Mouse (Mus musculus): ENCODE measurements at regions not wholly inside any gene's neighbourhood (a gene's known extent, or its start where the extent isn't known, plus 50 kb on each side); places are given as distances from the start of the nearest gene placed in this dataset.

DNA sequence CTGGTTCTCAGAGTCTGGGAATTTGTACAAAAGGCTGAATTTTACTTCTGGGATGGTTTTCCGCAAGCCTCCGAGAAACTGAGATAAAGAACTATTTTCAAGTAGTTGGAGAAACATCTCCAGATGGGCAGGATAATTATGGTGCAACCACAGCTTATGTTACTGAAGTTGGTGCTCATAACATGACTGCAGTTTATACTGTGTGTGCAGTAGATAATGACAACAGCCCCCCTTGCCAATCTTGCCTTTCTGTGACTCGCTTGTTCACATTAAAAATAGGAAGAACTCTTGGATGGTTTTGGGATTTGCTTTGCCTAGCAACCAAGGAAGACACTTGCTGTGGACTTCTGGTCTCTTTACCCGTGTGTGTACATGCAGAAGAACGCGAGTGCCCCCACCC is 72.4 kb upstream of the Psmd7 start:
- H3K27ac ChIP-seq (ENCODE audit: low read length) = no peak overlapping the region
- 0 out of 2 replicates have a peak, but pooled peaks cover 4% of the 10 kb centered on the region for H3K4me1 ChIP-seq (ENCODE audit: control insufficient read depth, insufficient read depth, low read length)
- H3K36me3 ChIP-seq (ENCODE audit: control insufficient read depth, insufficient read depth, low read length) = no peaks in the 10 kb centered on the region
- no peaks in the 10 kb centered on the region; the same call in 1 of the 2 replicates for H3K9me3 ChIP-seq (replicated peaks; ENCODE audit: control insufficient read depth, low read length, poor library complexity, severe bottlenecking)
- ATAC-seq = no peak
- H3K4me2 ChIP-seq (ENCODE audit: low read length) = no peak overlapping the region
- no peaks in the 10 kb centered on the region for H3K27me3 ChIP-seq (ENCODE audit: control insufficient read depth, insufficient read depth, low read depth, low read length)
- H3K4me3 ChIP-seq (ENCODE audit: low read depth, low read length) = no peak overlapping the region
- 91% methylated on average over 6 of the region's 6 CpGs for WGBS
- no peak overlapping the region for H3K9ac ChIP-seq (ENCODE audit: low read depth, low read length)

- WGBS = 87% methylated on average over 5 of the region's 5 CpGs
- no peak overlapping the region for H3K4me2 ChIP-seq (ENCODE audit: low read length)
- no peaks in the 10 kb centered on the region for H3K27me3 ChIP-seq (ENCODE audit: control insufficient read depth, insufficient read depth, low read depth, low read length)
- no peak overlapping the region for H3K4me3 ChIP-seq (ENCODE audit: low read depth, low read length)
- no peak overlapping the region for H3K27ac ChIP-seq (ENCODE audit: low read length)
- peaks cover 3% of the 10 kb centered on the region; the same call in 1 of the 2 replicates for H3K4me1 ChIP-seq (ENCODE audit: control insufficient read depth, insufficient read depth, low read length)
- no peak for ATAC-seq
- H3K9me3 ChIP-seq (replicated peaks; ENCODE audit: control insufficient read depth, low read length, poor library complexity, severe bottlenecking) = no peaks in the 10 kb centered on the region
- H3K36me3 ChIP-seq (ENCODE audit: control insufficient read depth, insufficient read depth, low read length) = no peaks in the 10 kb centered on the region
- H3K9ac ChIP-seq (ENCODE audit: low read depth, low read length) = no peak overlapping the region
These were observed 81.3 kb upstream of the Psmd7 start for GRCm38 (mm10) chr8:107669608-107670007.

DNA sequence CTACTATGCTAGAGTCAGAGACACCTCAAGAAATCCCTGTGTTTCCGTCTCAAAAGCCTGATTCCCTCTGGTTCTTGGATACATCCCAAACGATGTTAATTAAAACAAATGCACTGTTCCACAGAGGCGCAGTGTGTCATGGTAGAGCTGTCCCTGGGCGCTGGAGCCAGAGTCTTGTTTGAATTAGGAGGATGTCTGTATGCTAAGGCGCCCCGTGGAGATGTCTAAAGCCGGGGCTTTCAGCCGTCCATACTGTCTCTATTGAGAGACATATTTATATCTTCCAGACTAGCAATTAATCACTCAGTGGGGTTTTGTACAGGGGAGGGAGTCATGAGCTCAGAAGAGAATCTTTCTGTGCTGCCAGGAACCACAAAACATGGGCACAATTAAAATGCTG is 83.2 kb upstream of the Psmd7 start:
- ATAC-seq = no peak
- Histone ChIP-seq H3K27me3 (ENCODE audit: control insufficient read depth, insufficient read depth, low read depth, low read length) (no peaks in the 10 kb centered on the region), H3K4me3 (ENCODE audit: low read depth, low read length) (no peak overlapping the region), H3K4me2 (ENCODE audit: low read length) (no peak overlapping the region), H3K36me3 (ENCODE audit: control insufficient read depth, insufficient read depth, low read length) (no peaks in the 10 kb centered on the region), H3K9me3 (replicated peaks; ENCODE audit: control insufficient read depth, low read length, poor library complexity, severe bottlenecking) (no peaks in the 10 kb centered on the region), H3K9ac (ENCODE audit: low read depth, low read length) (no peak overlapping the region), H3K4me1 (ENCODE audit: control insufficient read depth, insufficient read depth, low read length) (peaks cover 3% of the 10 kb centered on the region; the same call in 1 of the 2 replicates), H3K27ac (ENCODE audit: low read length) (no peak overlapping the region)
- 26% methylated on average over 8 of the region's 8 CpGs for WGBS

GRCm38 (mm10) chr8:107672691-107673090 is 84.4 kb upstream of the Psmd7 start:
- H3K36me3 ChIP-seq (ENCODE audit: control insufficient read depth, insufficient read depth, low read length) = no peaks in the 10 kb centered on the region
- no peaks in the 10 kb centered on the region for H3K27me3 ChIP-seq (ENCODE audit: control insufficient read depth, insufficient read depth, low read depth, low read length)
- no peaks in the 10 kb centered on the region for H3K9me3 ChIP-seq (replicated peaks; ENCODE audit: control insufficient read depth, low read length, poor library complexity, severe bottlenecking)
- H3K9ac ChIP-seq (ENCODE audit: low read depth, low read length) = no peak overlapping the region
- WGBS = 95% methylated on average over 6 of the region's 6 CpGs
- H3K27ac ChIP-seq (ENCODE audit: low read length) = no peak overlapping the region
- no peak overlapping the region for H3K4me3 ChIP-seq (ENCODE audit: low read depth, low read length)
- ATAC-seq = no peak
- no peak overlapping the region for H3K4me2 ChIP-seq (ENCODE audit: low read length)
- peaks cover 3% of the 10 kb centered on the region; the same call in 1 of the 2 replicates for H3K4me1 ChIP-seq (ENCODE audit: control insufficient read depth, insufficient read depth, low read length)

DNA sequence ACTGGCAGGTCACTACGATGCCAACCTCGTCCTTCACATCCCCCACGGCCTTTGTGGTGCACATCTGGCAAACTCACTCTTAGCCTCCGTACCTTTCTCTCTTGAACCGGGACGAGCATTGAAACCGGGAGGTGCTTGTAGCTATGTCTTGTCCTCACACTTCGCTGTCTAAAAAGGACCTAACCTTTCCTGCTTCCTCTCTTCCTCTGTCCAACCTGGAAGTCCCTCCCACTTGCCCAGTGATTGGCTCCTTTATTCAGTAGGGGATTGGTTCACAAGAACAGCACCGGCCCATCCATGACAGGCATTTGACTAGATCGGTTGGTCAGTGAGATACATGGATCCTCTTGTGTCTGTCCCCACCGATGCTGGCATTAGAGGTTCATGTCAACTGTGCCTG is 93.8 kb upstream of the Psmd7 start:
- H3K36me3 ChIP-seq (ENCODE audit: control insufficient read depth, insufficient read depth, low read length) = no peaks in the 10 kb centered on the region
- H3K27me3 ChIP-seq (ENCODE audit: control insufficient read depth, insufficient read depth, low read depth, low read length) = no peaks in the 10 kb centered on the region
- no peak overlapping the region for H3K4me3 ChIP-seq (ENCODE audit: low read depth, low read length)
- no peak overlapping the region for H3K4me2 ChIP-seq (ENCODE audit: low read length)
- no peak overlapping the region for H3K27ac ChIP-seq (ENCODE audit: low read length)
- no peaks in the 10 kb centered on the region for H3K9me3 ChIP-seq (replicated peaks; ENCODE audit: control insufficient read depth, low read length, poor library complexity, severe bottlenecking)
- H3K9ac ChIP-seq (ENCODE audit: low read depth, low read length) = no peak overlapping the region
- ATAC-seq = no peak
- WGBS = 90% methylated on average over 11 of the region's 11 CpGs
- no peaks in the 10 kb centered on the region for H3K4me1 ChIP-seq (ENCODE audit: control insufficient read depth, insufficient read depth, low read length)

DNA sequence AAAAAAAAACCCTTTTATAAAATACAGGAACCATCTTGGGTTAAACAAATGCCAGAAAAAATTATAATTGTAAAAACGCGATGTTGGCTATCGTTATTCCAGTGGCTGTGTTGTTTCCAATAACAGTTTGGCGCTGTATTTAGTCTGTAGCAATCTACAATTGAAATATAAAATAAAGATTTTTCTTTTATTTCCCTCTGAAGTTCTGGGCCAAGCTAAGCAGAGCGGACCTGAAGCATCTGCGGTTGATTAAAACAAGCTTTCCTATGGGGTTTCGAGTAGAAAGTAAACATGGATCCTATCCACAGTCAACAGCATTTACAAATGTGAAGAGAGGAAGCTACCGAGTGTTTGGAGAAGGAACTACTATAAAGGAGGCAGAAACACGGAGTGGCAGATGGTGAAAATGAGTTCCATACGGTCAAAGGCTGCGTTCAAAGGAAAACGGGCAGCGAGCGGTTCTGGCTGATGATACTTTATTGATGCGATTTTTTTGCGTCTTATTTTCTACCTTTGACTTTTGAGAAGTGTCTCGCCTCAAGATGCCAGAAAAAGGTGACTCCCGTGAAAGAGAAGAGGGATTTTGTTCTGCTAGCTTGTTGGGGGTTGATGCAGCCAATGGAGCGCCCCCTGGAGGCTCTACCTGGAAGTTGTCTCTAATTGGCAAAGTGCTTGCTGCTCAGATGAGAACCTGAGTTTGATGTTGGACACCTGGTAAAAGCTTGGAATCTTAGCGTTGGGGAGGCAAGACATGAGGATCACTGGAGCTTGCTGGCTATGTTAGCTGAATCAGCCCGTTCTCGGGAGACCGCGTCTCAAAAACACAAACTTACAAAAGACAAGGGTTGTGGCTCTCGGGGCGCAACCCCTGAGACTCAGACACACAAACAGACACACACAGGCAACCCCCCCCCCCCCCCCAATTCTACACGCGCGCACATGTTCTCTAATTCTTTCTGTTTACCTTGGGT is 96.7 kb upstream of the Psmd7 start:
- H3K4me2 ChIP-seq (ENCODE audit: low read length) = no peak overlapping the region
- no peaks in the 10 kb centered on the region for H3K36me3 ChIP-seq (ENCODE audit: control insufficient read depth, insufficient read depth, low read length)
- no peak overlapping the region for H3K27ac ChIP-seq (ENCODE audit: low read length)
- H3K9me3 ChIP-seq (replicated peaks; ENCODE audit: control insufficient read depth, low read length, poor library complexity, severe bottlenecking) = no peaks in the 10 kb centered on the region
- H3K9ac ChIP-seq (ENCODE audit: low read depth, low read length) = no peak overlapping the region
- no peaks in the 10 kb centered on the region for H3K4me1 ChIP-seq (ENCODE audit: control insufficient read depth, insufficient read depth, low read length)
- 67% methylated on average over 28 of the region's 29 CpGs for WGBS
- no peaks in the 10 kb centered on the region for H3K27me3 ChIP-seq (ENCODE audit: control insufficient read depth, insufficient read depth, low read depth, low read length)
- H3K4me3 ChIP-seq (ENCODE audit: low read depth, low read length) = no peak overlapping the region
- ATAC-seq = no peak

- no peak overlapping the region for H3K4me2 ChIP-seq (ENCODE audit: low read length)
- ATAC-seq = no peak
- no peaks in the 10 kb centered on the region for H3K9me3 ChIP-seq (replicated peaks; ENCODE audit: control insufficient read depth, low read length, poor library complexity, severe bottlenecking)
- no peaks in the 10 kb centered on the region for H3K36me3 ChIP-seq (ENCODE audit: control insufficient read depth, insufficient read depth, low read length)
- H3K27me3 ChIP-seq (ENCODE audit: control insufficient read depth, insufficient read depth, low read depth, low read length) = no peaks in the 10 kb centered on the region
- WGBS = 56% methylated on average over 5 of the region's 5 CpGs
- no peak overlapping the region for H3K4me3 ChIP-seq (ENCODE audit: low read depth, low read length)
- no peaks in the 10 kb centered on the region for H3K4me1 ChIP-seq (ENCODE audit: control insufficient read depth, insufficient read depth, low read length)
- no peak overlapping the region for H3K27ac ChIP-seq (ENCODE audit: low read length)
- H3K9ac ChIP-seq (ENCODE audit: low read depth, low read length) = no peak overlapping the region
These were observed 98.7 kb upstream of the Psmd7 start for GRCm38 (mm10) chr8:107686936-107687335.

DNA sequence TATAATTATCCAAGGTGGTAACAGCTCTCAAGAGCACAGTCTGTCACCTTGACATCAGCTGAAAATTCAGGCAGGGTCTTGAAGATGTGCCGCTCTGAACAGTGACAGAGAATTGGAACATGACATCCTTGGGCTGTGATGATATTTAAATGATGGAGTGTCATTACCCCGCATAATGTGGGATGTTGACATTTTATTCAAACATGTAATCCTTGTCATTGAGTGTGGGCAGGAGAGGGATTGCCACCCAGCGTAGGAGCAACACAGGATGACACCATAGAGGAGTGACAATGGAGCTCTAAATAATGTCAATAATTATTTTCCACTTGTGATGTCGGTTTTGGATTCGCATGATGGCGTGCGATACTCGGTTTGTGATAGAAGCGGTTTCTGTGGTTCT is 99.3 kb upstream of the Psmd7 start:
- ATAC-seq = no peak
- Histone ChIP-seq H3K9ac (ENCODE audit: low read depth, low read length) (no peak overlapping the region), H3K4me2 (ENCODE audit: low read length) (no peak overlapping the region), H3K4me1 (ENCODE audit: control insufficient read depth, insufficient read depth, low read length) (no peaks in the 10 kb centered on the region), H3K9me3 (replicated peaks; ENCODE audit: control insufficient read depth, low read length, poor library complexity, severe bottlenecking) (no peaks in the 10 kb centered on the region), H3K4me3 (ENCODE audit: low read depth, low read length) (no peak overlapping the region), H3K27ac (ENCODE audit: low read length) (no peak overlapping the region), H3K36me3 (ENCODE audit: control insufficient read depth, insufficient read depth, low read length) (no peaks in the 10 kb centered on the region), H3K27me3 (ENCODE audit: control insufficient read depth, insufficient read depth, low read depth, low read length) (no peaks in the 10 kb centered on the region)
- WGBS = 87% methylated on average over 9 of the region's 9 CpGs

DNA sequence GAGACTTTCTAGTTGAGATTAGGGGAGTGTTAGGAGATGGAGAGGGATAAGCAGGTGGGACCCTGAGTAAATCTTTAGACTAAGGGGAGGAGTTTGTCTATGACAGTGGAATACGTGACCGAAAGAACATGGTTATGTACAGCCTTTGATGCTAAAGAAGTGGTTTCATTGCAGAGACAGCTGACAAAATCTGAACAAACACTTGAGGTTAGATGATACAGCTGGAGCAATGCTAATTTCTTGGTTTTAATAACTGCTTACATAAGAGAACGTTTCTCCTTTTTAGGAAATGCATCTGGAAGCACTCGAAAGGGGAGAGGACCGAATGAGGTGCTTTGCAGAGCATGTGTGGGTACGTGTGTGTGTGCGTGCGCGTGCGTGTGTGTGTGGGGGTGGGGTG is 100.8 kb upstream of the Psmd7 start:
- Histone ChIP-seq H3K4me3 (ENCODE audit: low read depth, low read length) (no peak overlapping the region), H3K36me3 (ENCODE audit: control insufficient read depth, insufficient read depth, low read length) (no peaks in the 10 kb centered on the region), H3K4me1 (ENCODE audit: control insufficient read depth, insufficient read depth, low read length) (no peaks in the 10 kb centered on the region), H3K9ac (ENCODE audit: low read depth, low read length) (no peak overlapping the region), H3K27ac (ENCODE audit: low read length) (no peak overlapping the region), H3K4me2 (ENCODE audit: low read length) (no peak overlapping the region), H3K27me3 (ENCODE audit: control insufficient read depth, insufficient read depth, low read depth, low read length) (no peaks in the 10 kb centered on the region), H3K9me3 (replicated peaks; ENCODE audit: control insufficient read depth, low read length, poor library complexity, severe bottlenecking) (no peaks in the 10 kb centered on the region)
- WGBS = 91% methylated on average over 10 of the region's 10 CpGs
- no peak for ATAC-seq

All from midbrain, embryonic 16.5 days (tissue).